Mouse (Mus musculus) cortical plate, adult 2 months (tissue): Measurements from ENCODE around the gene Stoml1.

Source experiments
- CTCF ChIP-seq: fragments of 200-500 bp; IDR thresholded peaks from 2 replicates; pipeline ENCODE4 v1.5.1; 2011; ENCODE audit warnings: mild to moderate bottlenecking, control low read depth, low read length; ENCODE audit not compliant: insufficient read depth; ENCODE audit errors: extremely low read depth
- POLR2A ChIP-seq: fragments of 200-500 bp; IDR thresholded peaks from 2 replicates; pipeline ENCODE4 v1.6.1; 2011; ENCODE audit warnings: mild to moderate bottlenecking, low read length, control low read depth; ENCODE audit not compliant: insufficient read depth; ENCODE audit errors: extremely low read depth

GRCm38 (mm10) chr9:58234502-58235015 is 18.4 kb upstream of the Stoml1 start:
- no peak for TF ChIP-seq CTCF
- no peak for TF ChIP-seq POLR2A
